Mouse (Mus musculus) heart, embryonic 15.5 days (tissue): ENCODE results near the gene Dscaml1. TPM values are rescaled to one million over a fixed set of nuclear protein-coding genes. Genes with fewer than 3 reads are reported as not detected.
A peak's percentile ranks its signal among the peaks of the same experiment; 100 is the strongest.

Experiments used
- ATAC-seq: fragments of 200-750 bp; cut with Nextera tagmentation; replicated peaks from 2 replicates; pipeline ENCODE4 v1.8.0; 2017; ENCODE audit warnings: low read depth, moderate TSS enrichment; ENCODE audit not compliant: insufficient number of reproducible peaks, insufficient read depth, low FRiP score
- H3K27ac ChIP-seq: fragments of 300-500 bp; sonication (generic); 2 replicates; pipeline ENCODE4 v1.5.1; 2015; ENCODE audit warnings: mild to moderate bottlenecking, inconsistent platforms
- H3K27me3 ChIP-seq: fragments of 300-500 bp; sonication (generic); 2 replicates; pipeline ENCODE4 v1.6.1; 2015; ENCODE audit warnings: inconsistent platforms
- H3K36me3 ChIP-seq: fragments of 300-500 bp; sonication (generic); 2 replicates; pipeline ENCODE4 v1.6.1; 2015; ENCODE audit warnings: mild to moderate bottlenecking, inconsistent platforms
- H3K4me1 ChIP-seq: fragments of 300-500 bp; sonication (generic); replicated peaks from 2 replicates; pipeline ENCODE4 v1.6.1; 2015; ENCODE audit warnings: inconsistent platforms
- H3K4me2 ChIP-seq: fragments of 300-500 bp; sonication (generic); 2 replicates; pipeline ENCODE4 v1.6.1; 2015; ENCODE audit warnings: inconsistent platforms, mild to moderate bottlenecking, moderate library complexity
- H3K4me3 ChIP-seq: fragments of 300-500 bp; sonication (generic); 2 replicates; pipeline ENCODE4 v1.5.1; 2015; ENCODE audit warnings: mild to moderate bottlenecking, inconsistent platforms
- H3K9ac ChIP-seq: fragments of 300-500 bp; sonication (generic); 2 replicates; pipeline ENCODE4 v1.6.1; 2015; ENCODE audit warnings: mild to moderate bottlenecking, inconsistent platforms
- H3K9me3 ChIP-seq: fragments of 300-500 bp; sonication (generic); replicated peaks from 2 replicates; pipeline ENCODE4 v1.6.1; 2016; ENCODE audit warnings: inconsistent platforms
- WGBS: fragments of 180-500 bp; shearing (Covaris S2); methylation state at CpG from one replicate; pipeline ENCODE4 v1.1.7; 2015; ENCODE audit warnings: mixed read lengths; 5-methylcytosine and 5-hydroxymethylcytosine counted together
- polyA plus RNA-seq: library from polyadenylated mRNA; unstranded; fragments of >200 nt; fragmentation: Nextera tagmentation; extraction: Ambion mirVana; gene quantifications from 2 replicates; pipeline ENCODE4 v1.2.1, GENCODE M21; 2015

Gene Dscaml1
- polyA plus RNA-seq, 1 experiment from 2014 or later = 0.23 TPM

GRCm38 (mm10) chr9:45496944-45497343 is 70.5 kb downstream of the Dscaml1 start:
- Histone ChIP-seq H3K36me3 (no peaks in the 10 kb centered on the region), H3K4me1 (peaks cover 4% of the 10 kb centered on the region), H3K27me3 (no peaks in the 10 kb centered on the region), H3K27ac (no peak overlapping the region), H3K9ac (no peak overlapping the region), H3K9me3 (no peaks in the 10 kb centered on the region), H3K4me3 (no peak overlapping the region), H3K4me2 (no peak overlapping the region)
- ATAC-seq = no peak
- 58% methylated on average over 1 of the region's 1 CpGs for WGBS

- Histone ChIP-seq H3K9me3 (no peaks in the 10 kb centered on the region), H3K9ac (no peak overlapping the region), H3K36me3 (no peaks in the 10 kb centered on the region), H3K27ac (no peak overlapping the region), H3K27me3 (no peaks in the 10 kb centered on the region), H3K4me2 (no peak overlapping the region), H3K4me1 (peaks cover 16% of the 10 kb centered on the region), H3K4me3 (no peak overlapping the region)
- no peak for ATAC-seq
- WGBS = 36% methylated on average over 10 of the region's 10 CpGs
Observed at GRCm38 (mm10) chr9:45499267-45499666, 72.8 kb downstream of the Dscaml1 start.

DNA sequence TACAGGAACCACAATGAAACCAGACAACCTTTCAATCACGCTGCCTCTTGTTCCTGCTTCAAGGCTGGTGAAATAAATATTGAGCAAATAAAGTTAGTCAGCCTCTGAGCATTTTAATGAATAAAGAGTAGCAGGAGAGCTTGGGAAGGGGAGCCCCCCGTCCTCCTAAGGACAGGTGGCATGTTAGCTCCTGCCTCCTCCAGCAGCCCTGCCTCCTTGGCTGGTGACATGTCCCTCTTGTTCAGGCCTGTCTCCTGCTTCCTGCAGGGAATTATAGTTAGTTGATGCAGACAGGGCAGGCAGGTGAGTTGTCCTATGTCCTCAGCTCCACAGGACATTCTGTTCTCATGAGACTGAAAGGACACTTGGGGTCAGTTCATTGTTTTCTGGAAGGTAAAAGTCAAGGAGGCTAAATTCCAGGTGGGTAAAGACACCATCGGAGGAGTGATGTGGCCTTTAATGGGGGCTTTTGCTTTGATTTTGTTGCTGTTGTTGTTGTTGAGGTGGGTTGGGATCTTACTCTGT is 73.7 kb downstream of the Dscaml1 start:
- no peaks in the 10 kb centered on the region for H3K27me3 ChIP-seq
- H3K4me3 ChIP-seq = no peak overlapping the region
- no peak overlapping the region for H3K9ac ChIP-seq
- H3K4me1 ChIP-seq = peaks cover 24% of the 10 kb centered on the region
- WGBS = 84% methylated on average over 3 of the region's 3 CpGs
- no peaks in the 10 kb centered on the region for H3K36me3 ChIP-seq
- no peaks in the 10 kb centered on the region for H3K9me3 ChIP-seq
- H3K27ac ChIP-seq = no peak overlapping the region
- no peak overlapping the region for H3K4me2 ChIP-seq
- no peak for ATAC-seq

DNA sequence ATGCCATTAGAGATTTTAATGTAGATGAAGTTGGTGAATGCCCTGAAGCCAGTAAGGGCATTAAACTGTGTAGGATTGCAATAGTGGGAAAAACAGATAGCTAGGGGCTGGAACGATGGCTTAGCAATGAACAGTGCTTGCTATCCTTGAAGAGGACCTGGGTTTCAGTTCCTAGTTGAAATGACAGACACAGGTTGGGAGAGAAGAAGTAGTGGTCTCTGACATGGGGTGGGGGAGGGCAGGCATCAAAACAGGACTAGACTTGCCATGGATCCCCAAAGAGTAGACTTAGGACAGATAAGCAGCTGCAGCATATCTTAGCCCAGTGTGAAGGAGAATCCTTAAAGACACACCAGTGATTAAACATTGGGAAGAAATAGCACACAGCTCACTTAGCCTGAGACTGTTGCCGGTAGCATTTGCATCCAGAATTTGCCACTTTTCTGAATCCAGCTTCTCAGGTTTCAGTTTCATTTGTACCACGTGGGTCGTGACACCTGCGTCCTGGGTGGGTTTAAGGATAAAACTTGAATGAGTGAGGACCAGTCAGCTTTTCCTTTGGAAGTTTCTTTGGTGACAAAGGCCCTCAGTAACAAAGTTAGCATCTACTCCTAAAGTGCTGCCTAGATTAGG is 75.0 kb downstream of the Dscaml1 start:
- Histone ChIP-seq H3K4me2 (no peak overlapping the region), H3K27me3 (no peaks in the 10 kb centered on the region), H3K9me3 (no peaks in the 10 kb centered on the region), H3K36me3 (no peaks in the 10 kb centered on the region), H3K9ac (no peak overlapping the region), H3K4me3 (no peak overlapping the region), H3K27ac (no peak overlapping the region), H3K4me1 (peaks cover 32% of the 10 kb centered on the region)
- no peak for ATAC-seq
- 65% methylated on average over 5 of the region's 5 CpGs for WGBS

DNA sequence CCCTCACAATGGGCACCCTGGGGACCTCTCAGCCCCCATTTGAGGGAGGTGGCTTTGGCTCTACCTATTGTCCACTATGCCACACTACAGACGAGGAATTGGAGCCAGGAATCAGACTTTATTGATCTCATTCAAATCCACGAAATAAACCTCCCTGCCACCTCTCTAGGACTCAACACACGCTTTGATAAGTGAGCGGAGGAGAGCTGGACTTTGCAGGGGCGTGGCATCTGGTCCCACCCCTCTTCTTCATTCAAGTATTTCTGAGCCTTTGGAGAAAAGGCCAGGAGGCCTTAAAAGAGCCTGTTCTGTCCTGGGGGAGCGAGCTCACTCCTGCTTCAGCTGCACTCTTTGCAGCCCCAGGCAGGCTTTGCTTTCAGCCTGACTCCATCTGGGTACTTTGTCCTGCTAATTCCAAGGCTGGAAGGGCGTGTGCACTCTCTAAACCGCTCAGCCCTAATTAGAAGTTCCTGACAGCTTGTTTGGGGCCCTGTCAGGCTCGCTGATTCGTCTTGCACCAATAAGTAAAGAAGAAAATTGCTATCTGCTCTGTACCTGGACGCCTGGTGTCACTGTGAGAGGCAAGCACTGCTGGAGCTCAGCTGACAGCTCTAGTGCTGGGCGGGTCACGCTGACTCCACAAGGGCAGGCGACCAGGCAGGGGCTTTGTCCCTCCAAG is 75.7 kb downstream of the Dscaml1 start:
- Histone ChIP-seq H3K4me1 (peaks cover 37% of the 10 kb centered on the region), H3K4me3 (no peak overlapping the region), H3K27ac (peak overlapping the region; percentile 36), H3K27me3 (no peaks in the 10 kb centered on the region), H3K9ac (no peak overlapping the region), H3K36me3 (no peaks in the 10 kb centered on the region), H3K4me2 (no peak overlapping the region), H3K9me3 (no peaks in the 10 kb centered on the region)
- 0 out of 2 replicates have a peak, but pooled peaks have one; percentile 14 for ATAC-seq
- 34% methylated on average over 14 of the region's 14 CpGs for WGBS

GRCm38 (mm10) chr9:45504977-45505376 is 78.5 kb downstream of the Dscaml1 start:
- Histone ChIP-seq H3K4me3 (no peak overlapping the region), H3K9me3 (no peaks in the 10 kb centered on the region), H3K36me3 (no peaks in the 10 kb centered on the region), H3K27me3 (no peaks in the 10 kb centered on the region), H3K27ac (peak overlapping the region; percentile 87), H3K9ac (no peak overlapping the region), H3K4me2 (peak overlapping the region; percentile 31; the same call in 1 of the 2 replicates), H3K4me1 (peaks cover 53% of the 10 kb centered on the region)
- ATAC-seq = peak; percentile 34; the same call in 1 of the 2 replicates
- 16% methylated on average over 5 of the region's 5 CpGs for WGBS

DNA sequence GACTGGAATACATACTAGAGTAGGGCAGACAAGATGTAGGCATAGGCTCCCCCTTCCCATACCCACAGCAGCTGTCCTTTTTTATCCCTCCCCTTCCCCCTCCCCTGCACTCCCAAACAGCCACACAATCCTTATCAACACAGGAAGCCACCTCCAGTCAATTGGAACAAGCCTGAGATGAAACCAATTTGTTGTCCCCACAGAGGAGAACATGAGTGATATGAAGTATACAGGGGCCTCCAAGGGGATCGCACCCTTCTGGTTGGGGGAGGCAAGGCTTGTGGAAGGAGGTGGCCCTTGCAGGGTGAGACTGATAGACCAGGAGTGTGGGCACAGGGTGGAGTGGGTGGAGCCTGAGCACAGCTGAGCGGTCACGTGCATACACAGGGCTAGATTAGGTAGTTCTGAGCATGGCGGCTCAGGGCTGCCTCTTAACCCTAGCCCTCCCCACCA is 79.1 kb downstream of the Dscaml1 start:
- peak overlapping the region; percentile 87 for H3K27ac ChIP-seq
- peak; percentile 78 for ATAC-seq
- H3K4me3 ChIP-seq = no peak overlapping the region
- H3K27me3 ChIP-seq = no peaks in the 10 kb centered on the region
- 28% methylated on average over 4 of the region's 4 CpGs for WGBS
- H3K9ac ChIP-seq = no peak overlapping the region
- 0 out of 2 replicates have a peak overlapping the region, but pooled peaks have one; percentile 23 for H3K4me2 ChIP-seq
- H3K36me3 ChIP-seq = no peaks in the 10 kb centered on the region
- no peaks in the 10 kb centered on the region for H3K9me3 ChIP-seq
- peaks cover 53% of the 10 kb centered on the region for H3K4me1 ChIP-seq

- peaks cover 43% of the 10 kb centered on the region for H3K4me1 ChIP-seq
- no peak overlapping the region for H3K9ac ChIP-seq
- ATAC-seq = no peak
- WGBS = 36% methylated on average over 9 of the region's 9 CpGs
- no peak overlapping the region for H3K4me2 ChIP-seq
- H3K9me3 ChIP-seq = no peaks in the 10 kb centered on the region
- no peaks in the 10 kb centered on the region for H3K36me3 ChIP-seq
- no peaks in the 10 kb centered on the region for H3K27me3 ChIP-seq
- peak overlapping the region; percentile 60 for H3K27ac ChIP-seq
- no peak overlapping the region for H3K4me3 ChIP-seq
Observed at GRCm38 (mm10) chr9:45507482-45507881, 81.1 kb downstream of the Dscaml1 start.

- Histone ChIP-seq H3K27me3 (no peaks in the 10 kb centered on the region), H3K9me3 (no peaks in the 10 kb centered on the region), H3K4me1 (peaks cover 20% of the 10 kb centered on the region), H3K27ac (no peak overlapping the region), H3K9ac (no peak overlapping the region), H3K4me2 (no peak overlapping the region), H3K4me3 (no peak overlapping the region), H3K36me3 (no peaks in the 10 kb centered on the region)
- ATAC-seq = no peak
- WGBS = 75% methylated on average over 10 of the region's 10 CpGs
Observed at GRCm38 (mm10) chr9:45510806-45511546, 84.5 kb downstream of the Dscaml1 start.

DNA sequence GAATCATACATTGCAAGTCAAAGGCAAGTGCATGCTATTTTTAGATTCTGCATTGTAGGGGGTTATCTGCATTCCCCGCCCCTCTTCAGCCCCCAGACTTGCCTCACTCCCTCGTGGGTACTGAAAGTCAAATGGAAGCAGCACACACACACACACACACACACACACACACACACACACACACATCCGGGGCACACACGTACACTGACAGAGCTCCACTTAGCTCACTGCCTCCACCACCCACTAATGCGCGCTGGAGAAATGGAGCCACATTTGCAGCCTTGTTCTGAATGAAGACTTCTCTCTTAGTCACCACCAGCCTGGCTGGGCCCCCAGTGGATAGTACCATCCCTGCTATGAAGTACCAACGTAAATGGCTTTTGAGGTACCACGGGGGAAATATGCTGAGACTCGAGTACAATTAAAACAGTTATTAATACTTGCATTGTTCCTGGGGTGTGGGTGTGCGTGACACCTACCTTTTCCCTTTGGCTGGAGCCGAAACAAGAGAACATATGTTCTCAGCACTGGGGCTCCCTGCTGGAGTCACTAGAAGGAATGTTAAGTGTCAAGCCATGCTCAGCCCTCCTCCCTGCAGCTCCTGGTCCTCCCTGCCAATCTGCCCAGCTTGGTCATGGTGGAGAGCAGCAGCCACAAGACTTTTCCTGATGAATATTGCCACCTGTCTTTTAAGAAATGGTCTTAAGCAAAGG is 91.7 kb downstream of the Dscaml1 start:
- no peaks in the 10 kb centered on the region for H3K27me3 ChIP-seq
- peak; percentile 73 for ATAC-seq
- H3K4me3 ChIP-seq = no peak overlapping the region
- H3K4me1 ChIP-seq = peaks cover 28% of the 10 kb centered on the region
- H3K4me2 ChIP-seq = peak overlapping the region; percentile 27; the same call in 1 of the 2 replicates
- WGBS = 51% methylated on average over 11 of the region's 11 CpGs
- H3K27ac ChIP-seq = peak overlapping the region; percentile 71
- no peaks in the 10 kb centered on the region for H3K9me3 ChIP-seq
- no peak overlapping the region for H3K9ac ChIP-seq
- H3K36me3 ChIP-seq = no peaks in the 10 kb centered on the region
